Mouse (Mus musculus) lung, postnatal 25 days (tissue): Measurements from ENCODE around the gene Olfr524.

ENCODE experiments used
- DNase-seq: peaks from one replicate; pipeline ENCODE4 v3.0.0; 2022; ENCODE audit warnings: low spot score

Gene Olfr524

GRCm38 (mm10) chr7:140205864-140206263 lies at the start of gene Olfr524:
Gene Olfr524, minus strand, starts transcription at chr7:140205964.
- no peak for DNase-seq

- no peak for DNase-seq
Measured at GRCm38 (mm10) chr7:140253780-140254299, 48.1 kb upstream of the Olfr524 start.

- DNase-seq: no peak
Measured at GRCm38 (mm10) chr7:140247216-140247615, 41.5 kb upstream of the Olfr524 start, which contains the start of gene 5830411N06Rik. Gene 5830411N06Rik, plus strand, starts transcription at chr7:140247284.

- DNase-seq: no peak
Measured at GRCm38 (mm10) chr7:140233696-140234095, 27.9 kb upstream of the Olfr524 start.

GRCm38 (mm10) chr7:140231026-140231425 lies 25.3 kb upstream of the Olfr524 start:
- DNase-seq: no peak

GRCm38 (mm10) chr7:140228476-140228875 lies 22.7 kb upstream of the Olfr524 start:
- DNase-seq: no peak

GRCm38 (mm10) chr7:140224209-140224608 lies 18.4 kb upstream of the Olfr524 start:
- no peak for DNase-seq

- no peak for DNase-seq
Measured at GRCm38 (mm10) chr7:140220375-140220774, 14.6 kb upstream of the Olfr524 start.

- no peak for DNase-seq
Measured at GRCm38 (mm10) chr7:140219268-140219667, 13.5 kb upstream of the Olfr524 start.

- no peak for DNase-seq
Measured at GRCm38 (mm10) chr7:140217967-140218366, 12.2 kb upstream of the Olfr524 start, which contains the start of gene Cd163l1. Gene Cd163l1, plus strand, starts transcription at chr7:140218267.

GRCm38 (mm10) chr7:140213841-140214240 lies 8.1 kb upstream of the Olfr524 start:
- DNase-seq: no peak

- DNase-seq: no peak
Measured at GRCm38 (mm10) chr7:140208677-140209076, 2.9 kb upstream of the Olfr524 start.

GRCm38 (mm10) chr7:140208153-140208552 lies 2.4 kb upstream of the Olfr524 start:
- peak; percentile 11 for DNase-seq

- DNase-seq: no peak
Measured at GRCm38 (mm10) chr7:140206904-140207303, 1.1 kb upstream of the Olfr524 start.

GRCm38 (mm10) chr7:140201090-140201489 lies 4.7 kb downstream of the Olfr524 start:
- DNase-seq: no peak

- no peak for DNase-seq
Measured at GRCm38 (mm10) chr7:140196002-140196401, 9.8 kb downstream of the Olfr524 start.

GRCm38 (mm10) chr7:140194031-140194430 lies 11.7 kb downstream of the Olfr524 start:
- no peak for DNase-seq

- DNase-seq: no peak
Measured at GRCm38 (mm10) chr7:140192851-140193250, 12.9 kb downstream of the Olfr524 start.

GRCm38 (mm10) chr7:140192445-140192844 lies 13.3 kb downstream of the Olfr524 start:
- DNase-seq: no peak

GRCm38 (mm10) chr7:140190435-140190834 lies 15.3 kb downstream of the Olfr524 start:
- DNase-seq: no peak

GRCm38 (mm10) chr7:140188391-140189328 lies 17.1 kb downstream of the Olfr524 start:
- DNase-seq: no peak

- DNase-seq: no peak
Measured at GRCm38 (mm10) chr7:140187721-140188390, 17.9 kb downstream of the Olfr524 start.
